Mouse (Mus musculus): ENCODE results near the gene Pcca. TPM values are rescaled to one million over a fixed set of nuclear protein-coding genes. Genes with fewer than 3 reads are reported as not detected.

Pcca gene
- total RNA-seq (2023), result 7.3 and 12.9 TPM in 2 replicates

DNA sequence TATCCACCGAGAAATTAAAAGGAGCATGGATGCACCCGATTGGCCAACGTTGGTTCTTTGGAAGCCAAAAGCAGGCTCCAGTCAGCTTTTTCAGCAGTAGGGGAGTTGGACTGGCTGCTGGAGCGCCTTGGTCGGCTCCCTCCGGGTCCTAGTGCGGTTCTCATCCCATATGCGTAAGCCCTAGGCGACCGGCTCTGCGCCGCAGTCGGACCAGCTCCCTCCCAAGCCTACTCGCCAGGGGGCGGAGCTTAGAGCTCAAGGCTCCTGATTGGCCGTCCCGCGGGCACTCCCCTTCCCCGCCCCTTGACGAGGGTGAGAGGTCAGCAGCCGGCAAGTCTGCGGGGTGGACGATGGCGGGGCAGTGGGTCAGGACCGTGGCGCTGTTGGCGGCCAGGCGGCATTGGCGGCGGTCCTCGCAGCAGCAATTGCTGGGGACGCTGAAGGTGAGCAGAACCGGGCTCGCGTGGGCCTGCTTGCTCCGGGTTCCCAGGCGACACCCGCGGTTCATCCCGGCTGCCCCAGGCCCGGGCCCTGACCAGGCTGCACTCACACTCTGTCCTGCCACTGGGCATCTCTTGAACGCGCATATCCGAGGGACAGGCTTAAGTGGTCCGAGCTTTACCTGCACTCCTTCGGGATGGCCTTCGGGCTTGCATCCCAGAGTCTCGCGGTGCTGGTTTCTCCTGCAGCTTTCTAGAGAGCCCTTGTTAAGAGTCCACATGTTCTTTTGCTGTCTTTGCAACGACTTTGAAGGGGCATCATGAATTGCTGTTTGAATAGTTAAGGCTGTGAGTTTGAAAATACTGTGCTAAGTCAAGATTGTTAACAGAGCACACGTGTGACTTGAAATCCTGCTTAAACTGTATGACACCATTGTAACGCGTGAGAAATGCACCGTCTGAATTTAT lies at the start of gene Pcca:
Gene Pcca (plus strand): TSS at position 308 of the 908 bp plus-strand sequence.

DNA sequence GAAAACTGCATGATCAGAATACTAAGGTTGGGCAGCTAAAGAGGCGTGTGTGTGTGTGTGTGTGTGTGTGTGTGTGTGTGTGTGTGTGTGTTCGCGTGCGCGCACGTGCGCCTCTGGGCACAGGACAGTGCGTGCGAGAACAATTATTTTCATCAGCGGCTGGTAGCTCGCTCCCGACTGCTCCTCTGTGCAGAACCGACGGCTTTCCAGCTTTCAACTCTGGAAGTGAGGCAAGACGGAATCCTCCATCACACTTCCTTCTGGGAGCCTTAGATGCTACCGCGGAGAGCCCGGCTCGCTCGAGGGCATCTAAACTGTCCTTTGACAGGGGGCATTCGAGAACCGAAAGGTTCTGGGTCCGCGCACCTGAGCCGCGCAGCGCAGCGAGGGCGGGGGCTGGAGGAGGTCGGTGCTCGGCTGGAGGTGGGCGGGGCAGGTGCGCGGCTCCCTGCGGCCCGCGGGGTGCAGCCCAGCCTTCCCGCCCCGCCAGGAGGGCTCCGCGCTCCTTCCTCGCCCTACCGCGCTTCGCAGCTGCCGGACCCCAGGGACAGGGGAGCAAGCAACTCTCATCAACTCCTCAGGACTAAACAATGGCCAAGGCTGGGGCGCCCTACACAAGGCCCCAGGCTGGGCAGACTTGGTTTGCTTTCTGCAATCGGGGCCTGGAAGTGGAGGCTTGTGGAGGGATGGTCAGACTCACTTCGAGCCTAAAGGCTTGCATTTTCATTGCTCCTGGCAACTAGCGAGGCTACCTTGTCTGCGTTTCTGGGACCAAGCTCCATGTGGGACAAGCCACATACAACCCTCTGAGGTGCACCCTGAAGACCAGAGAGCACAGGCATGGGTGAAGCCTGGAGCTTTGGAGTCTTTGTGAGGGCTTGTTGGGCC lies 43.4 kb upstream of the Pcca start, which contains the start of gene Gm10837:
Gene Gm10837 (plus strand): TSS at position 146 of the 888 bp plus-strand sequence.

DNA sequence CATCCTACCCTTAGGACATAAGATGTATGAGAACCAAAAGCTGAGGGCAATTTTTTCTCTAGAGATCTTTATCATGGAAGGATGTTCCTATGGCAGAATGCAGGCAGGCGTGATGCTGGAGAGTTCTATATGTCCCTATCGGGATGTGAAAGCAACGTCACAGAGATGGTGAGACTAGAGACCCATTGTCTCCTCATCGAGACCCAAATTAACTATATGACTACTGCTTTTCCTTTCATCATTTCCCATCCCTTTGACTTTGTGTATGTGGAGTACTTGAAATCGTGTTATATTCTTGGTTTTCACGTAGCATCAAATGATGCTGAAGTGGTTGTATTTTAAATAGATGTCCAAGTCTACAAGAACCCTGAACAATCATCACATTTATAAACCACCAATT lies 379.5 kb downstream of the Pcca start, which contains the start of gene Ggact:
Gene Ggact (minus strand): TSS at position 101 of the 400 bp plus-strand sequence.

Other genes with a start within 250 kb of the Pcca start
- gene Gm5089, start 83.2 kb upstream of the Pcca start, total RNA-seq (2023), result not detected in 2 replicates
- gene Zic5, start 68.6 kb upstream of the Pcca start, total RNA-seq (2023), result not detected in 2 replicates
- gene Zic2, start 58.9 kb upstream of the Pcca start, total RNA-seq (2023), result not detected in 2 replicates
- gene Gm10837, start 43.7 kb upstream of the Pcca start, total RNA-seq (2023), result not detected in 2 replicates